Mouse (Mus musculus) hindbrain, postnatal 0 days (tissue): Measurements from ENCODE around the gene Supt5. TPM values are rescaled to one million over a fixed set of nuclear protein-coding genes. Genes with fewer than 3 reads are reported as not detected.

ENCODE experiments used
- ATAC-seq: fragments of 200-750 bp; cut with Nextera tagmentation; 2 replicates; pipeline ENCODE4 v1.8.0; 2017; ENCODE audit warnings: mild to moderate bottlenecking, moderate TSS enrichment, moderate library complexity
- DNase-seq: peaks from one replicate; pipeline ENCODE4 v3.0.0-alpha.2; 2015; ENCODE audit warnings: low spot score
- H3K27ac ChIP-seq: fragments of 300-500 bp; sonication (generic); 2 replicates; pipeline ENCODE4 v1.5.1; 2014; ENCODE audit warnings: mild to moderate bottlenecking
- H3K27me3 ChIP-seq: fragments of 300-500 bp; sonication (generic); 2 replicates; pipeline ENCODE4 v1.6.1; 2014; ENCODE audit warnings: low read length, mixed read lengths; ENCODE audit not compliant: insufficient read depth
- H3K36me3 ChIP-seq: fragments of 300-500 bp; sonication (generic); 2 replicates; pipeline ENCODE4 v1.6.1; 2014; ENCODE audit warnings: low read length, mixed read lengths; ENCODE audit not compliant: insufficient read depth
- H3K4me1 ChIP-seq: fragments of 300-500 bp; sonication (generic); 2 replicates; pipeline ENCODE4 v1.6.1; 2014; ENCODE audit warnings: antibody characterized with exemption, low read length, mixed read lengths; ENCODE audit not compliant: insufficient read depth
- H3K4me2 ChIP-seq: fragments of 300-500 bp; sonication (generic); 2 replicates; pipeline ENCODE4 v1.6.1; 2014; ENCODE audit warnings: low read depth, mild to moderate bottlenecking, low read length, moderate library complexity, mixed read lengths
- H3K4me3 ChIP-seq: fragments of 300-500 bp; sonication (generic); 2 replicates; pipeline ENCODE4 v1.5.1; 2014; ENCODE audit warnings: low read length
- H3K9ac ChIP-seq: fragments of 300-500 bp; sonication (generic); replicated peaks from 2 replicates; pipeline ENCODE4 v1.6.1; 2014; ENCODE audit warnings: mild to moderate bottlenecking, low read length, moderate library complexity, mixed read lengths
- H3K9me3 ChIP-seq: fragments of 300-500 bp; sonication (generic); 2 replicates; pipeline ENCODE4 v1.6.1; 2016; ENCODE audit warnings: low read length, mixed read lengths
- CTCF ChIP-seq: IDR thresholded peaks from 2 replicates; pipeline ENCODE4 v1.5.1; 2016; ENCODE audit warnings: antibody characterized with exemption, control low read depth, low read depth
- WGBS: fragments of 180-500 bp; shearing (Covaris S2); extraction: QIAGEN DNeasy Blood & Tissue Kit; methylation state at CpG from one replicate; pipeline ENCODE4 v1.1.7; 2014; 5-methylcytosine and 5-hydroxymethylcytosine counted together
- polyA plus RNA-seq: library from polyadenylated mRNA; unstranded; fragments of >200 nt; fragmentation: Nextera tagmentation; extraction: Ambion mirVana; gene quantifications from 2 replicates; pipeline ENCODE4 v1.2.1, GENCODE M21; 2015
- total RNA-seq: library from RNA; depleted of rRNA; stranded (reverse); fragments of >200 nt; gene quantifications from 2 replicates; pipeline ENCODE4 v1.2.3, GENCODE M21; 2014

The Supt5 gene
- total and polyA plus RNA-seq, 2 experiments from 2014 or later, result 76.5 to 104 TPM

DNA sequence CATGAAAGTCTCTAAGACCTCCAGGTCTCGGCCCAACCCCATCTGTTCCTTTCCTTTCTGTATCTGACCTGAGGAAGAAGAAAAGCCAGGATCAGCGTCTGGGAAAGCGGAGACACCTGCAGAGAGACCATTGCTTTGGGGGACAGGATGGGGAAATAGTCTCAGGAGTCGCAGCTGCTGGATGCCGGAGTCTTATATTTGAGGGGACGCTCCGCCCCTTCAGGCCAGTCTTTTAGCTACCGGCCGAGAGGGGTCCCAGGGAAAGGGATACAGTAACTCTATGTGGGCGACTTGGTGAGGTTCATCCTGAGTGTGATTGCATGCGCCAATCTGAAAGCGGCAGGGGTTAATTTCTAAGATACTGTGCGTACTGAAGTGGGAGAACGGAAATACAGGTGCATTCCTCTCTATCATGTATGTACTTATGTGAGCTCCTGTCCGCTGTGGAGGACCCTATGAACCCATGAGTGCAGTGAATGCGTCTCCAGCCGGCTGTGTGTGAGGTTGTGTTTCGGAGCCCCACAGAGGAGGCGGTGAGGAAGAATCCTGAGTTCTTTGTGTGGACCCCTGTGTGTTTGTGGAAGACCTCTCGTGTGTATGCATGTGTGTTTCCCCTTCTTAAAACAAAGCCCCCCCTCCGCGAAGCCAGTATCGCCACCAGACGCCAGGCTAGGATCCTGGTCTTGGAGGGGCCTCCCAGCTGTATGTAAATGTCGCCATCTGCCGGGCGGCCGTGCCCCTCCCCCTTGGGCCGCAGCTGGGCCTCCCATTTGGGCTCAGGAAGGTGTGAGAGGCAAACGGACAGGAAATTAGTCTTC, 36.7 kb downstream of the Supt5 start, which contains the start of gene Dll3:
Dll3 (minus strand) TSS at position 623 of the 818 bp plus-strand sequence.
- Histone ChIP-seq H3K9ac (peak within 1 kb of the TSS; percentile 46), H3K4me2 (peak within 1 kb of the TSS; percentile 61), H3K36me3 (peaks cover 19% of the 10 kb centered on the region), H3K27ac (peak within 1 kb of the TSS; percentile 46), H3K27me3 (no peaks in the 10 kb centered on the region), H3K9me3 (no peaks in the 10 kb centered on the region), H3K4me3 (peak within 1 kb of the TSS; percentile 35), H3K4me1 (0 out of 2 replicates have a peak, but pooled peaks cover 8% of the 10 kb centered on the region)
- 2% methylated on average over 30 of the region's 30 CpGs for WGBS
- DNase-seq, result peak; percentile 77
- TF ChIP-seq CTCF, result peak; percentile 69
- ATAC-seq, result peak; percentile 36

DNA sequence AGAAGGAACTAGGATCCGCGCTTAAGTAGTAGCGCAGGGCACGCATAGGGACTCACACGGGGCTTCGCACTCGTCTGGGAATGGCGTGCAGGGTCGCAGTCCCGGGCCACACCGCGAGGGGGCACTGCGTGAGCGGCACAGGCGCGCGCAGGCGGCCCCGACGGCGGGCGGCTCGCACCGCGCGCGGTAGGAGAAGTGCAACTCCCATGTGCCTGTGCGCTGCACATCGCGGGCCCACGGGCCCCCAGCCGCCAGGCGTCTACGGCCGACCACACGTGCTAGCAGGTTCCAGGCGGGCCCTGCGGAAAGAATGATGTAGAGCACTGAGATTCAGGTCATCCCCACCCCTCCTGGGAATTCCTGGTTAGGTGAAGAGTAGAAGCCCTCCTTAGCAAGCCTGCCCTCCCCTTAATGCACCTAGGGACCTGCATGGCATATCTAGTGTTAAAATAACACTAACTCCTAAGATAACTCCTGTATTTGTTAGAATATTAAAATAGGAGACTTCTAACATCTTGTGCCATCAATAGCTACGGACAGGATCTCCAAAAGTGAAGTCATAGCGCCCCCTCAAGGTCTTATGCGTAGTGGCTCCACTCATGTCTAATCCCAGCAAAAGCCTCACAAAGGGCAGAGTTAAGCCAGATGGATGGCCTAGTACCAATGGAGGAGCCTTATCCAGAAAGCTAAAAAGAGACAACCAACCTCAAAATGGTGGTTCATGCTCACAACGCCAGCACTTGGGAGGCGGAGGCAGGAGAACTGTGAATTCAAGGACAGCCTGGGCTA, 39.5 kb downstream of the Supt5 start:
- Histone ChIP-seq H3K27ac (no peak overlapping the region), H3K36me3 (no peaks in the 10 kb centered on the region), H3K4me1 (0 out of 2 replicates have a peak, but pooled peaks cover 8% of the 10 kb centered on the region), H3K4me2 (peak overlapping the region; percentile 35), H3K27me3 (no peaks in the 10 kb centered on the region), H3K9ac (0 out of 2 replicates have a peak overlapping the region, but pooled peaks have one; percentile 10), H3K4me3 (peak overlapping the region; percentile 11; the same call in 1 of the 2 replicates), H3K9me3 (no peaks in the 10 kb centered on the region)
- peak; percentile 77 for TF ChIP-seq CTCF
- DNase-seq (peak; percentile 90), ATAC-seq (peak; percentile 67)
- WGBS, result 15% methylated on average over 43 of the region's 43 CpGs

DNA sequence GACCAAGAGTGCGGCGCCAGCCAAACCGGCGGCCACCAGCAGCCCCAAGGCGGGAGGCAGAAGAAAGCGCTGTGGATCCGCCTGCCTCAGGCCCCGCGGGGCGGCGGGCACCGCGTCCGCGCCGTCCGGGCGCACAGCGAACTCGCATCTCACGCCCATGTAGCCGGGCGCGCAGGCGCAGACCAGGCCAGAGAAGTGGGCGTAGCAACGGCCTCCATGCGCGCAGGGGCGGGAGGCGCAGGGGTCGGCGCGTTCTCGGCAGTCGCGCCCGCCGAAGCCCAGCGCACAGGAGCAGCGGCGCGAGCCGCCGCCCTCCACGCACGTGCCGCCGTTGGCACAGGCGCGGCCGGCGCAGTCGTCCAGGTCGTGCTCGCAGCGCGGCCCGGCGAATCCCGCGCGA, 44.1 kb downstream of the Supt5 start:
- H3K27ac ChIP-seq, result no peak overlapping the region
- 1% methylated on average over 62 of the region's 63 CpGs for WGBS

DNA sequence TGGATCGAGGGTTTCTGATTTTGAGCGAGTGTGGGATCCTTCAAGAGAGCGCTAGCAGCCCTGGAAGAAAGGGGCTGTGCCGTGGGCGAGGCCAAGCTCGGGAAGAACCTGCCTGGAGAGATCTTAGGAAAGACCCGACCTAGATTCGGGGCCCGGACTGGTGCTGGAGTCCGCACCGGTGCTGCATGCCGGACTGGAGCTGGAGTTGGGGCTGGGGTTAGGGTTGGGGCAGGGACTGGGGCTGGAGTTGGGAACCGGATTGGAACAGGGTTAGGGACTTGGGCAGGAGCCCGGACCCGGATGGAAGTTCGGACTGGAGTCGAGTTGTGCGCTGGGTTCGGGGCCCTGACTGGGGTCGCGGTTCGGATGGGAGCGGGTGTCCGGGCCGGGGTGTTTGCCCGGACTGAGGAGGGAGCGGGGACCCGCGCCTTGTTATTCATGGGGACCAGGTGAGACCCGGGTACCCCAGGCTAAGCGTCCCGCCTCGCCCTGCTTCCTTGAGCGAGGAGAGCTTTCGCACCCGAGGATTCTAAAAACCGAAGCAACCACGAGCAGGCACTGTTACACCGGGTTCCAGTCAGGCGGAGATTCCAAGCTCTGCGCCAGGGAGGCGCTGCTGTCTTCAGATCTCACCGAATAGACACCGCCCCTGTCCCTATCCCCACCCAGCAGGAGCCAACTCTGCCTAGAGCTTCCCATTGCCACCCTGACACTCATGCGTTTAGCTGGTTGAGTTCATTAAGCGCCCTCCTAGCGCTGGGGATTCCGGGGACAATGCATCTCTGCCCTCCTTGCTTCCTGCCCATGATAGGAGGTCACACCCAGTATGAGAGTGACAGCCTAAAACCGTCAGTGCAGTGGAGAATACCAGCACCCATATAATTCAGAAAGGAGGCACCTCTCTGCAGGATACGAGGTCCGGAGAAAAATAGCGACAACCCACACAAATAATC, 47.6 kb downstream of the Supt5 start, which contains the start of gene Selenov:
Selenov (minus strand) TSS at position 549 of the 953 bp plus-strand sequence.
- Histone ChIP-seq H3K36me3 (no peaks in the 10 kb centered on the region), H3K9ac (peak within 1 kb of the TSS; percentile 35), H3K4me1 (peaks cover 7% of the 10 kb centered on the region; the same call in 1 of the 2 replicates), H3K4me2 (peak within 1 kb of the TSS; percentile 58), H3K4me3 (peak within 1 kb of the TSS; percentile 35), H3K27ac (peak within 1 kb of the TSS; percentile 15; the same call in 1 of the 2 replicates), H3K27me3 (peaks cover 11% of the 10 kb centered on the region), H3K9me3 (no peaks in the 10 kb centered on the region)
- ATAC-seq (peak; percentile 73), DNase-seq (peak; percentile 74)
- TF ChIP-seq CTCF, result peak; percentile 64
- 2% methylated on average over 47 of the region's 52 CpGs for WGBS

More for the DNA sequence above, 44.1 kb downstream of the Supt5 start:
- DNase-seq (peak; percentile 93), ATAC-seq (peak; percentile 76)
- peak overlapping the region; percentile 81 for H3K4me2 ChIP-seq
- H3K4me3 ChIP-seq, result peak overlapping the region; percentile 49
- H3K9me3 ChIP-seq, result no peaks in the 10 kb centered on the region
- TF ChIP-seq CTCF, result no peak
- peak overlapping the region; percentile 51 for H3K9ac ChIP-seq
- no peaks in the 10 kb centered on the region for H3K36me3 ChIP-seq
- peaks cover 4% of the 10 kb centered on the region; the same call in 1 of the 2 replicates for H3K27me3 ChIP-seq
- H3K4me1 ChIP-seq, result peaks cover 7% of the 10 kb centered on the region; the same call in 1 of the 2 replicates

DNA sequence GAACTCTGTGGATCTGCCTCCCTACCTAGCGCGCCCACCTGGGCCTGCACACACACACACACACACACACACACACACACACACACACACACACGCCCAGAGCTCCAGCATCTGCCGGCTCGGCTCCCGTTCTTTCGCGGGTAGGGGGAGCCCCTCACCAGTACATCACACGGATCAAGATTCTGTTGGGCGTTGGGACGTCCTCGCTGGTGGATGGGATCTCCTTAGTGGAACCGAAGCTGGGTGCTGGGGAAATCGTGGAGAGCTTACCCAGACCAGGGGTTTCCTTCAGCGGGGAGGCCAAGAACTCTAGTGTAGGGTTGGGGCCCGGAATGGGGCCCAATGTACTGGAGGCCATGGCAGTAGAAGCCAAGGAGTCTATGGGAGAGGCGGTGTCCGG, 48.4 kb downstream of the Supt5 start:
- no peaks in the 10 kb centered on the region for H3K36me3 ChIP-seq
- no peaks in the 10 kb centered on the region for H3K9me3 ChIP-seq
- ATAC-seq (peak; percentile 12), DNase-seq (peak; percentile 59)
- H3K27ac ChIP-seq, result 0 out of 2 replicates have a peak overlapping the region, but pooled peaks have one; percentile 15
- WGBS, result 1% methylated on average over 16 of the region's 18 CpGs
- H3K9ac ChIP-seq, result peak overlapping the region; percentile 35; the same call in 1 of the 2 replicates
- H3K4me2 ChIP-seq, result peak overlapping the region; percentile 58
- peaks cover 7% of the 10 kb centered on the region; the same call in 1 of the 2 replicates for H3K4me1 ChIP-seq
- peak; percentile 41 for TF ChIP-seq CTCF
- peaks cover 11% of the 10 kb centered on the region for H3K27me3 ChIP-seq
- peak overlapping the region; percentile 35 for H3K4me3 ChIP-seq
